Mouse (Mus musculus): ENCODE results near the gene Ugt2b36. TPM values are rescaled to one million over a fixed set of nuclear protein-coding genes. Genes with fewer than 3 reads are reported as not detected.

The Ugt2b36 gene
- polyA plus RNA-seq (2014; fragmentation: Illumina TruSeq; extraction: RNeasy Lipid Tissue Mini Kit (QIAGEN cat#74804); ENCODE audit: low read depth, low replicate concordance), result 0.11 TPM

GRCm38 (mm10) chr5:87092346-87093027 lies at the start of gene Ugt2b36:
Ugt2b36 (minus strand) TSS chr5:87092555.

GRCm38 (mm10) chr5:87140196-87140595 lies 47.8 kb upstream of the Ugt2b36 start, which contains the start of gene Ugt2b5:
Ugt2b5 (minus strand) TSS chr5:87140318.

Other genes starting within 250 kb of the Ugt2b36 start
- gene Ugt2b34, start 185.6 kb downstream of the Ugt2b36 start, polyA plus RNA-seq (2014; fragmentation: Illumina TruSeq; extraction: RNeasy Lipid Tissue Mini Kit (QIAGEN cat#74804); ENCODE audit: low read depth, low replicate concordance), result 0.35 TPM
- gene Ugt2b1, start 166.0 kb downstream of the Ugt2b36 start, polyA plus RNA-seq (2014; fragmentation: Illumina TruSeq; extraction: RNeasy Lipid Tissue Mini Kit (QIAGEN cat#74804); ENCODE audit: low read depth, low replicate concordance), result not detected
- gene Ugt2b35, start 91.7 kb downstream of the Ugt2b36 start, polyA plus RNA-seq (2014; fragmentation: Illumina TruSeq; extraction: RNeasy Lipid Tissue Mini Kit (QIAGEN cat#74804); ENCODE audit: low read depth, low replicate concordance), result 0.10 TPM
- 0.50 TPM for gene Ugt2b5, start 47.8 kb upstream of the Ugt2b36 start, polyA plus RNA-seq (2014; fragmentation: Illumina TruSeq; extraction: RNeasy Lipid Tissue Mini Kit (QIAGEN cat#74804); ENCODE audit: low read depth, low replicate concordance)
- not detected for gene Ugt2b37, start 162.2 kb upstream of the Ugt2b36 start, polyA plus RNA-seq (2014; fragmentation: Illumina TruSeq; extraction: RNeasy Lipid Tissue Mini Kit (QIAGEN cat#74804); ENCODE audit: low read depth, low replicate concordance)
- gene Ugt2a3, start 244.6 kb upstream of the Ugt2b36 start, polyA plus RNA-seq (2014; fragmentation: Illumina TruSeq; extraction: RNeasy Lipid Tissue Mini Kit (QIAGEN cat#74804); ENCODE audit: low read depth, low replicate concordance), result 0.13 TPM